Mouse (Mus musculus): ENCODE data around the gene Wipi2. TPM values are rescaled to one million over a fixed set of nuclear protein-coding genes. Genes with fewer than 3 reads are reported as not detected.

Gene Wipi2
- polyA plus RNA-seq, 1 experiment: 38.9 TPM

- H3K36me3 ChIP-seq (ENCODE audit: control insufficient read depth, insufficient read depth, low read length): no peaks in the 10 kb centered on the region
- 70% methylated on average over 10 of the region's 10 CpGs for WGBS
- H3K27me3 ChIP-seq (ENCODE audit: control insufficient read depth, insufficient read depth, low read length): no peaks in the 10 kb centered on the region
- no peaks in the 10 kb centered on the region for H3K4me1 ChIP-seq (ENCODE audit: control insufficient read depth, insufficient read depth, insufficient read length, low read length)
- TF ChIP-seq CTCF (IDR thresholded peaks at IDR 0.05; ENCODE audit: extremely low read depth, insufficient read length, insufficient replicate concordance, low read depth, low read length) (no peak), POLR2A (IDR thresholded peaks at IDR 0.05; ENCODE audit: low read depth, low read length) (no peak)
- no peak overlapping the region for H3K27ac ChIP-seq (ENCODE audit: insufficient read depth, low read depth, low read length)
- H3K4me3 ChIP-seq (ENCODE audit: low read depth, low read length): no peak overlapping the region
Observed at GRCm38 (mm10) chr5:142713966-142714365, 86.5 kb downstream of the Wipi2 start.

- Histone ChIP-seq H3K27ac (ENCODE audit: insufficient read depth, low read depth, low read length) (no peak overlapping the region), H3K36me3 (ENCODE audit: control insufficient read depth, insufficient read depth, low read length) (no peaks in the 10 kb centered on the region), H3K4me3 (ENCODE audit: low read depth, low read length) (no peak overlapping the region), H3K4me1 (ENCODE audit: control insufficient read depth, insufficient read depth, insufficient read length, low read length) (no peaks in the 10 kb centered on the region), H3K27me3 (ENCODE audit: control insufficient read depth, insufficient read depth, low read length) (no peaks in the 10 kb centered on the region)
- 80% methylated on average over 9 of the region's 9 CpGs for WGBS
- TF ChIP-seq CTCF (IDR thresholded peaks at IDR 0.05; ENCODE audit: extremely low read depth, insufficient read length, insufficient replicate concordance, low read depth, low read length) (no peak), POLR2A (IDR thresholded peaks at IDR 0.05; ENCODE audit: low read depth, low read length) (no peak)
Observed at GRCm38 (mm10) chr5:142715059-142715458, 87.6 kb downstream of the Wipi2 start.

GRCm38 (mm10) chr5:142716056-142716455, 88.6 kb downstream of the Wipi2 start:
- 76% methylated on average over 6 of the region's 6 CpGs for WGBS
- Histone ChIP-seq H3K36me3 (ENCODE audit: control insufficient read depth, insufficient read depth, low read length) (no peaks in the 10 kb centered on the region), H3K4me1 (ENCODE audit: control insufficient read depth, insufficient read depth, insufficient read length, low read length) (no peaks in the 10 kb centered on the region), H3K27me3 (ENCODE audit: control insufficient read depth, insufficient read depth, low read length) (no peaks in the 10 kb centered on the region), H3K4me3 (ENCODE audit: low read depth, low read length) (no peak overlapping the region), H3K27ac (ENCODE audit: insufficient read depth, low read depth, low read length) (no peak overlapping the region)
- TF ChIP-seq CTCF (IDR thresholded peaks at IDR 0.05; ENCODE audit: extremely low read depth, insufficient read length, insufficient replicate concordance, low read depth, low read length) (no peak), POLR2A (IDR thresholded peaks at IDR 0.05; ENCODE audit: low read depth, low read length) (no peak)

GRCm38 (mm10) chr5:142718037-142718436, 90.5 kb downstream of the Wipi2 start:
- Histone ChIP-seq H3K27me3 (ENCODE audit: control insufficient read depth, insufficient read depth, low read length) (no peaks in the 10 kb centered on the region), H3K36me3 (ENCODE audit: control insufficient read depth, insufficient read depth, low read length) (no peaks in the 10 kb centered on the region), H3K27ac (ENCODE audit: insufficient read depth, low read depth, low read length) (no peak overlapping the region), H3K4me3 (ENCODE audit: low read depth, low read length) (no peak overlapping the region), H3K4me1 (ENCODE audit: control insufficient read depth, insufficient read depth, insufficient read length, low read length) (no peaks in the 10 kb centered on the region)
- TF ChIP-seq POLR2A (IDR thresholded peaks at IDR 0.05; ENCODE audit: low read depth, low read length) (no peak), CTCF (IDR thresholded peaks at IDR 0.05; ENCODE audit: extremely low read depth, insufficient read length, insufficient replicate concordance, low read depth, low read length) (peak; percentile 89; the same call in 1 of the 2 replicates)
- WGBS: 20% methylated on average over 4 of the region's 4 CpGs

GRCm38 (mm10) chr5:142718486-142718885, 91.0 kb downstream of the Wipi2 start:
- H3K27me3 ChIP-seq (ENCODE audit: control insufficient read depth, insufficient read depth, low read length): no peaks in the 10 kb centered on the region
- TF ChIP-seq CTCF (IDR thresholded peaks at IDR 0.05; ENCODE audit: extremely low read depth, insufficient read length, insufficient replicate concordance, low read depth, low read length) (no peak), POLR2A (IDR thresholded peaks at IDR 0.05; ENCODE audit: low read depth, low read length) (no peak)
- no peaks in the 10 kb centered on the region for H3K4me1 ChIP-seq (ENCODE audit: control insufficient read depth, insufficient read depth, insufficient read length, low read length)
- WGBS: 71% methylated on average over 25 of the region's 25 CpGs
- H3K4me3 ChIP-seq (ENCODE audit: low read depth, low read length): no peak overlapping the region
- no peaks in the 10 kb centered on the region for H3K36me3 ChIP-seq (ENCODE audit: control insufficient read depth, insufficient read depth, low read length)
- no peak overlapping the region for H3K27ac ChIP-seq (ENCODE audit: insufficient read depth, low read depth, low read length)

GRCm38 (mm10) chr5:142719897-142720296, 92.4 kb downstream of the Wipi2 start:
- Histone ChIP-seq H3K27ac (ENCODE audit: insufficient read depth, low read depth, low read length) (no peak overlapping the region), H3K36me3 (ENCODE audit: control insufficient read depth, insufficient read depth, low read length) (no peaks in the 10 kb centered on the region), H3K27me3 (ENCODE audit: control insufficient read depth, insufficient read depth, low read length) (no peaks in the 10 kb centered on the region), H3K4me3 (ENCODE audit: low read depth, low read length) (no peak overlapping the region), H3K4me1 (ENCODE audit: control insufficient read depth, insufficient read depth, insufficient read length, low read length) (no peaks in the 10 kb centered on the region)
- WGBS: 58% methylated on average over 13 of the region's 13 CpGs
- TF ChIP-seq CTCF (IDR thresholded peaks at IDR 0.05; ENCODE audit: extremely low read depth, insufficient read length, insufficient replicate concordance, low read depth, low read length): no peak
- no peak for TF ChIP-seq POLR2A (IDR thresholded peaks at IDR 0.05; ENCODE audit: low read depth, low read length)

Other genes starting within 250 kb of the Wipi2 start
- gene Foxk1, start 226.2 kb upstream of the Wipi2 start, polyA plus RNA-seq (2012; rRNA removed): 11.2 and 58.0 TPM in 2 replicates
- 15.0 and 37.6 TPM in 2 replicates for gene Ap5z1, start 163.8 kb upstream of the Wipi2 start, polyA plus RNA-seq (2012; rRNA removed)
- not detected in 2 replicates for gene Papolb, start 97.6 kb upstream of the Wipi2 start, polyA plus RNA-seq (2012; rRNA removed)
- gene Radil, start 76.6 kb upstream of the Wipi2 start, polyA plus RNA-seq (2012; rRNA removed): 0.82 and 0.98 TPM in 2 replicates
- 0.13 and 0.20 TPM in 2 replicates for gene Mmd2, start 18.9 kb upstream of the Wipi2 start, polyA plus RNA-seq (2012; rRNA removed)
- gene Slc29a4, start 64.8 kb downstream of the Wipi2 start, polyA plus RNA-seq (2012; rRNA removed): 1.1 and 2.6 TPM in 2 replicates
- gene Tnrc18, start 190.0 kb downstream of the Wipi2 start, polyA plus RNA-seq (2012; rRNA removed): 38.6 and 108 TPM in 2 replicates

Data from small intestine, adult 2 months (tissue).